Mouse (Mus musculus) hindbrain, embryonic 11.5 days (tissue): ENCODE data around the gene Phactr2. TPM values are rescaled to one million over a fixed set of nuclear protein-coding genes. Genes with fewer than 3 reads are reported as not detected.

Source experiments
- ATAC-seq: fragments of 200-750 bp; cut with Nextera tagmentation; 2 replicates; pipeline ENCODE4 v1.8.0; 2017; ENCODE audit warnings: mild to moderate bottlenecking, moderate TSS enrichment, moderate library complexity; ENCODE audit not compliant: low FRiP score
- DNase-seq: peaks from one replicate; pipeline ENCODE4 v3.0.0-alpha.2; 2015; ENCODE audit warnings: low spot score
- H3K27ac ChIP-seq: fragments of 300-500 bp; sonication (generic); 2 replicates; pipeline ENCODE4 v1.5.1; 2014; ENCODE audit warnings: mild to moderate bottlenecking, low read depth, low read length
- H3K27me3 ChIP-seq: fragments of 300-500 bp; sonication (generic); 2 replicates; pipeline ENCODE4 v1.6.1; 2014; ENCODE audit warnings: mild to moderate bottlenecking, low read length, moderate library complexity, mixed read lengths; ENCODE audit not compliant: control insufficient read depth, insufficient read depth
- H3K36me3 ChIP-seq: fragments of 300-500 bp; sonication (generic); 2 replicates; pipeline ENCODE4 v1.6.1; 2014; ENCODE audit warnings: mild to moderate bottlenecking, low read length, moderate library complexity, mixed read lengths; ENCODE audit not compliant: control insufficient read depth, insufficient read depth
- H3K4me1 ChIP-seq: fragments of 300-500 bp; sonication (generic); replicated peaks from 2 replicates; pipeline ENCODE4 v1.6.1; 2014; ENCODE audit warnings: low read length, mixed read lengths; ENCODE audit not compliant: control insufficient read depth, insufficient read depth
- H3K4me2 ChIP-seq: fragments of 300-500 bp; sonication (generic); replicated peaks from 2 replicates; pipeline ENCODE4 v1.6.1; 2014; ENCODE audit warnings: mild to moderate bottlenecking, low read depth, low read length
- H3K4me3 ChIP-seq: fragments of 300-500 bp; sonication (generic); 2 replicates; pipeline ENCODE4 v1.5.1; 2014; ENCODE audit warnings: low read depth, low read length
- H3K9ac ChIP-seq: fragments of 300-500 bp; sonication (generic); 2 replicates; pipeline ENCODE4 v1.6.1; 2014; ENCODE audit warnings: low read depth, low read length
- H3K9me3 ChIP-seq: fragments of 300-500 bp; sonication (generic); 2 replicates; pipeline ENCODE4 v1.6.1; 2016; ENCODE audit warnings: low read length; ENCODE audit not compliant: control insufficient read depth
- WGBS: fragments of 180-500 bp; shearing (Covaris S2); extraction: QIAGEN DNeasy Blood & Tissue Kit; methylation state at CpG from one replicate; pipeline ENCODE4 v1.1.7; 2014; 5-methylcytosine and 5-hydroxymethylcytosine counted together
- polyA plus RNA-seq: library from polyadenylated mRNA; unstranded; fragments of >200 nt; fragmentation: Nextera tagmentation; extraction: Ambion mirVana; gene quantifications from 2 replicates; pipeline ENCODE4 v1.2.1, GENCODE M21; 2014

The Phactr2 gene
- polyA plus RNA-seq, 1 experiment from 2014 or later: 17.5 TPM

DNA sequence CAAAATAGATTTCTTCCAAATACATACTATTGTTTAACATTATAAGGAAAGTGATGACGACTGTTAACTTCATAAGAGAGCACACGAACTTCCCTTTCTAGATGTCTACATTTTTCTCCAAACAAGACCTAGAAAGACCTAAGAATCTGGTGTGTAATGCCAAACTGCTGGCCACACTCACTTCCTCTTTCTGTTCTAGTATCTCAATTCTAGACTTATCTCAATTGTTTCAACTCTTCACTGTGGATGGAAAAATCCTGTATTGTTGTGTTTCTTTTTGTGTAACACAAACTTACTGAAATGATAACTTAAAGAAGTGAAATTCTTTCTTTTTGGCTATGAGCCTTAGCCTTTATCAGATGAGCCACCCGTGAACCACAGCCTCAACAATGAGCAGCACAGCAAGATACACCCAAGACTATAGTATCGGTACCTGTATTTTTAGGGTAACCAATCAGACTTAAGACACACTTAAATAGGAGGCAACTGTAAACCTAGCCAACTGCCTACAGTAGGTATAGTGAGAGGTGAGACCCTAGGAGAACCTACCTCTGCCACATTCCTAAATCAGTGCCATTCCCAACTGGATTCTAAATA, 289.9 kb downstream of the Phactr2 start:
- Histone ChIP-seq H3K4me2 (no peak overlapping the region), H3K4me1 (no peaks in the 10 kb centered on the region), H3K36me3 (0 out of 2 replicates have a peak, but pooled peaks cover 7% of the 10 kb centered on the region), H3K27ac (no peak overlapping the region), H3K4me3 (no peak overlapping the region), H3K9me3 (no peaks in the 10 kb centered on the region), H3K9ac (no peak overlapping the region), H3K27me3 (no peaks in the 10 kb centered on the region)
- WGBS: 96% methylated on average over 4 of the region's 4 CpGs
- ATAC-seq (no peak), DNase-seq (no peak)

DNA sequence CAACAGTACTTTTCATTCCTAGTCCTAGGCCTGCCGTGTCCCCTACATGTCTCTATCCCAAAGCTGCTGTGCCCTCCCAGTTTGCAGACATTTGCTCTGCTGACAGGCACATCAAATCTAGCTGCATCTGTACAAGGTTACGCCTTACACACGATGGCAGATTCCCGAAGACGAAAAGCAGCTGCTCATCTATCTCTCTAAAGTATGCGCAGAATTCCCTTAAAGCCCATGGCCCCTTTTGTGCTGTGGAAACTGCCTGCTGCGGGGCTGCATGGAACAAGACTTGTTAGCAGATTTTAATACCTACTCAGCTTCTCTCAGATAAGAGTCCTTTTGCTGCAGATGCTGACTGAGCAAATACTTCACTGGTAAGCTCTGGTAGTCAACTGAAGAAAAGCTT, 294.0 kb downstream of the Phactr2 start:
- DNase-seq (no peak), ATAC-seq (no peak)
- no peaks in the 10 kb centered on the region for H3K4me1 ChIP-seq
- no peak overlapping the region for H3K4me3 ChIP-seq
- H3K9me3 ChIP-seq: no peaks in the 10 kb centered on the region
- H3K9ac ChIP-seq: no peak overlapping the region
- 90% methylated on average over 7 of the region's 7 CpGs for WGBS
- no peak overlapping the region for H3K4me2 ChIP-seq
- no peaks in the 10 kb centered on the region for H3K27me3 ChIP-seq
- no peak overlapping the region for H3K27ac ChIP-seq
- 0 out of 2 replicates have a peak, but pooled peaks cover 10% of the 10 kb centered on the region for H3K36me3 ChIP-seq

DNA sequence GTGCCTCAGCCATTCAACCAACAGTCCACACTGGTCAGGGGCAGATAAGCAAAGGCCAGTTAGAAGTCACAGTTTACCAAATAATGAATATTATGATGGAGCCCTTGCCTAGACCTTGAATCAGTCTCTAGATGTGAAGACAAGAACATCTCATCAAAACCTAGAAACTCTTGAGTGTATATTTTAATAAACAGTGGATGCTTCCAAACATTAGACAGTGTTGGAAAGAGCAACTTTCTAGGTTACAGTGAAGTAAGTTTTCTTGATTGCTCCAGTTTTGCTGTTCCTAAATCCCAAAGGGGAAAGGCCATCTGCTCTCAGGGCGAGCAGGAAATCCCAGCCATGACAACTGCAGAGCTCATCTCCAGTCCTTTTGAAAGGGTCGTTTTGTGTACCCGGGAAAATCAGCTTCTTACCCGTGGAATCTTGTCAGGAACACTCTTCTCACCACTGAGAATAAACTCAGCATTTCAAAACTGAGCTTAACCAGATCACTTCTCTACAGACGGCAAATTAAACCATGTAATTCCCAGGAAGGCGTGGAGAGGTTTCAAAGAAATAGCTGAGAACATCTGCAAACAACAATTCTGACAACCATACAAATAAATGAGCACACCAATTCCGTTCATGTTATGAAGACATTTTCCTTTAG, 296.1 kb downstream of the Phactr2 start, which contains the start of gene Zc2hc1b:
Zc2hc1b (minus strand) TSS at position 51 of the 652 bp plus-strand sequence.
- no peak within 1 kb of the TSS for H3K27ac ChIP-seq
- no peaks in the 10 kb centered on the region for H3K27me3 ChIP-seq
- no peaks in the 10 kb centered on the region for H3K9me3 ChIP-seq
- no peak within 1 kb of the TSS for H3K4me3 ChIP-seq
- no peak within 1 kb of the TSS for H3K9ac ChIP-seq
- 76% methylated on average over 7 of the region's 7 CpGs for WGBS
- H3K4me2 ChIP-seq: no peak within 1 kb of the TSS
- 0 out of 2 replicates have a peak, but pooled peaks cover 10% of the 10 kb centered on the region for H3K36me3 ChIP-seq
- DNase-seq (no peak), ATAC-seq (no peak)
- no peaks in the 10 kb centered on the region for H3K4me1 ChIP-seq

DNA sequence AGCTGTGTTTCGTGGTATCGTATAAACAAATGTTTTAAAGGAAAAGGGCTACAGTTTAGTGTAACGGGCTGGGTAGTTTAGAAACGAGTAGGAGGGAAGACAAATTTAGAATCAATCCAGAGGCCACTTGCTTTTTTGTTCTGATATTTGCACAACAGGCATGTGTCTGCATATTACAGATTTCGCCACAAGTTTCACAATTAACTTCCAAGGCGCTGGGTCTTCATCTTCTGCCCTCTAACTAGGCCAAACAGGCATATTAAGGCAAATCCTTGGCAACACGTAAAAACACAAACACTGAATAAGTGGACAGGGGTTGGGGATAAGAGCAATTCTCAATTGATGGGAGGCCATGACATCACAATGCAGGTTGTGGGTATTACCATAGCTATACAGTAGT, 298.3 kb downstream of the Phactr2 start:
- H3K27ac ChIP-seq: no peak overlapping the region
- no peak overlapping the region for H3K4me3 ChIP-seq
- no peak overlapping the region for H3K4me2 ChIP-seq
- DNase-seq (no peak), ATAC-seq (no peak)
- 94% methylated on average over 7 of the region's 7 CpGs for WGBS
- 0 out of 2 replicates have a peak, but pooled peaks cover 10% of the 10 kb centered on the region for H3K36me3 ChIP-seq
- H3K9me3 ChIP-seq: no peaks in the 10 kb centered on the region
- H3K27me3 ChIP-seq: no peaks in the 10 kb centered on the region
- H3K9ac ChIP-seq: no peak overlapping the region
- H3K4me1 ChIP-seq: no peaks in the 10 kb centered on the region

DNA sequence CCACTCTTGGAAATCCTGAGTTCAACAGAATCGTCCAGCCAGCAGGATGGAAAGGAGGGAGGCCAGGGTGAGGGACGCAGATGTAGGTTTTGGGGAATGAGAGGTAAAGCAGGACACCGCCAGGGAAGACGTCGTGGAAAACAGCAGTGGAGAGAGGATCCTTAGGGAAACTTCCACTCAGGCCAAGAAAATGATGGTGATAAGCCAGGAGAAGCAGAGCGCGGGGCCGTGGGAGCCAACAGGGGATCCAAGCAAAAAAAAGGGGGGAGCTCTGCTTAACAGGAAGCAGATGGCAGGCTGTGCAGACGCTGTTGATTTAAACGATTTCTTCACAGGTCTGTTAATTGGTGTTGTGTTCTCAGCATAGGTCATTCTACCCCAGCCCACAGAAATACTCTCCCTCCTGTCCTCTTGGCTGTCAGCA, 301.4 kb downstream of the Phactr2 start:
- no peak for DNase-seq
- no peaks in the 10 kb centered on the region for H3K27me3 ChIP-seq
- no peak for ATAC-seq
- H3K4me1 ChIP-seq: no peaks in the 10 kb centered on the region
- no peaks in the 10 kb centered on the region for H3K36me3 ChIP-seq
- H3K4me3 ChIP-seq: no peak overlapping the region
- no peaks in the 10 kb centered on the region for H3K9me3 ChIP-seq
- no peak overlapping the region for H3K27ac ChIP-seq
- H3K4me2 ChIP-seq: no peak overlapping the region
- 68% methylated on average over 10 of the region's 10 CpGs for WGBS
- no peak overlapping the region for H3K9ac ChIP-seq

DNA sequence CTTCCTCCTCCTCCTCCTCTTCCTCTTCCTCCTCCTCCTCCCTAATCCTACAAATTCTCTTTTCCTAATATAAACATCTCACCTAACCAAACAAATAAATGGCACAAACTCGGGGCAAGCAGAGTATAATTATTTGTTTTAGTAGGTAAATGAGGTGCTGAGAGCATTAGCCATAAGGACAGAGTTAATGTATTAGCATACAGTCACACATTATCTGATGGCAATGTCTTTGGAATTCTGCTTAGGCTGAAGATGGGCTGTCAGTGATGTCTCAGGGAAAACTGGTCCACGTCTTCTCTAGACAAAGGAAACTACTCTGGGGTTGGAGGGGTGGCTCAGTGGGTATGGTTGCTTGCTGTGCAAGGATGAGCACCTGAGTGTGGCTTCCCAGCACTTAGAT, 302.8 kb downstream of the Phactr2 start:
- DNase-seq (no peak), ATAC-seq (no peak)
- no peaks in the 10 kb centered on the region for H3K4me1 ChIP-seq
- no peak overlapping the region for H3K9ac ChIP-seq
- H3K27me3 ChIP-seq: no peaks in the 10 kb centered on the region
- WGBS: 71% methylated on average over 2 of the region's 2 CpGs
- no peak overlapping the region for H3K4me3 ChIP-seq
- H3K4me2 ChIP-seq: no peak overlapping the region
- no peaks in the 10 kb centered on the region for H3K9me3 ChIP-seq
- H3K36me3 ChIP-seq: no peaks in the 10 kb centered on the region
- no peak overlapping the region for H3K27ac ChIP-seq

DNA sequence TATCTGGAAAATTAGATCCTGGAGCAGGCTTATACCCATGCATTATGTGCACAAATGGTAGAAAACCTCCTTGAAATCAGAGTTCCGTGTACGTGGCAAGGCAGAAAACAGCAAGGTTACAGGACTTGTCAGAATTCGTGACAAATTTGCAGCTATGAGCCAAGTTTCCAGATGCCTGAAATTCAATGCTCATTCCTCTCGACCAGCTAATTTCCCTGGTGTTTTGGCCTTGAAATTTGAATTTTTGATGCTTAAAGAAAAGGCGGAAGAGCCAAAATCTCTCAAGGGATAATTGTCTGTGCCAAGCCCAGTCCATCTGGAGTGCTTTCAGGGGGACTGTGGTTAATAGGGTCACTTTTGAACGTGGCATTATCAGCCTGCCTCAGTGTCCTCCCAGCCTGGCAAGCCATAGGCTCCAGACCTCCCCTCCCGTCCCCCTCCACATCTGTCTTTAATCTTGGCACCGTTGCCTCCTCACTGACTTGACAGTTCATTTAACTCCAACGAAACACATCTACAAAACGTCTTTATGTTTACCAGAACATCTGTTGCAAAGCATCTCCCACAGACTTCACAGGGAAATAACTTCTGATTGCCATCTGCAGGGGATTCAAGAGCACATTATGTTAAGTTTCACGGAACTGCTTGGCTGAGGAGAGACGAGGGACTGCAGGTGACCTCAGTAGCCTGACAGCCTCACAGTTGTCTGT, 303.3 kb downstream of the Phactr2 start:
- Histone ChIP-seq H3K4me2 (no peak overlapping the region), H3K9ac (no peak overlapping the region), H3K27me3 (no peaks in the 10 kb centered on the region), H3K4me3 (no peak overlapping the region), H3K9me3 (no peaks in the 10 kb centered on the region), H3K27ac (no peak overlapping the region), H3K36me3 (no peaks in the 10 kb centered on the region), H3K4me1 (no peaks in the 10 kb centered on the region)
- ATAC-seq (peak; percentile 43; the same call in 1 of the 2 replicates), DNase-seq (peak; percentile 21)
- WGBS: 57% methylated on average over 12 of the region's 12 CpGs

DNA sequence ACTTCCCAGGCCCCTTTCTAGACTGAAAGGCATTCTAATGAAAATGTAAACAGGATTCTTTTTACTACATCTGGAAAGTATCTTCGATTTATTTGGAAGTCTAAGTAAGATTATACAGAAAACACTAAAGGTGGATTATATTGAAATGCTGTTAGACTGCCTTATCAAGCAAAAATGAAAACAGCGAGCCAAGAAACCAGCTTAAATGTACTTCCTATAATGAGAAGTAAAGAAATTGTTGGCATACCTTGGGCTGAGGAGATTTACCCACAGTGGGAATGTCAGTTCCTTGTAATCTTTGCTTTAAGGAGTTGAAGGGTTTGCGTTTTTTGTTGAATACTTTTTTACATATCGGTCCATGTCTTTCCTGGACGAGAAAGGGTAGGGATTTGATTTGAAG, 305.8 kb downstream of the Phactr2 start:
- no peak overlapping the region for H3K27ac ChIP-seq
- H3K36me3 ChIP-seq: no peaks in the 10 kb centered on the region
- no peak overlapping the region for H3K9ac ChIP-seq
- H3K27me3 ChIP-seq: no peaks in the 10 kb centered on the region
- no peak overlapping the region for H3K4me3 ChIP-seq
- no peak for DNase-seq
- no peak overlapping the region for H3K4me2 ChIP-seq
- ATAC-seq: no peak
- WGBS: 84% methylated on average over 5 of the region's 5 CpGs
- no peaks in the 10 kb centered on the region for H3K9me3 ChIP-seq
- no peaks in the 10 kb centered on the region for H3K4me1 ChIP-seq
